Mouse (Mus musculus) kidney, postnatal 10 days (tissue): ENCODE measurements around the gene Nxpe3.

ENCODE experiments used
- DNase-seq: peaks from one replicate; pipeline ENCODE4 v3.0.0; 2021; ENCODE audit warnings: mixed read lengths

Nxpe3 gene

DNA sequence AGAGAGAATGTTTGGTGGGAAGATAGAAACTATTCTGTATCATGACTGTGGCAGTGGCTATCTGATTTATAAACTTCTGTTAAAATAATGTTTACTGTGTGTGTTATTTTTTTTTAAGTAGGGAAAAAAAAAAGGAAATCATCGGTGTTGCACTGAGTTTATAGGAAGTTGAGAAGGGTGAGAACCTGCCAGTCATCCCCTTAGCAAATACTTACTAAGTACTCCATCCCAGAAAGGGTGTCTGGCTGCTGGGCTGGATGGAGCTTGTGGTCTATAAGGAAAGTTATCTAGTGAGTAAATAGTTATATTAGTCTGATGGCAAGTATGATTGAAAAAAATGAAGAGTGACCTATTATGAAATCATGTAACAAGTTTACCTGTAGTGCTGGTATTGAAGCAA lies 93.5 kb downstream of the Nxpe3 start:
- DNase-seq = no peak

- DNase-seq = no peak
Observed at GRCm38 (mm10) chr16:55798845-55799244, 96.2 kb downstream of the Nxpe3 start.

- no peak for DNase-seq
Observed at GRCm38 (mm10) chr16:55790326-55790725, 104.8 kb downstream of the Nxpe3 start.
